In genomic region chr2:180919913-180920809, GRCm38 (mm10) we compare ENCODE assay signal across 8 mouse cellular contexts. TPM values are rescaled to one million over a fixed set of nuclear protein-coding genes. Genes with fewer than 3 reads are reported as not detected.
DNase-seq lines count a peak whose midpoint lies in the region; ATAC-seq lines count a peak whose summit lies in the region.

No protein-coding gene starts in this region.

- H3K4me2 ChIP-seq in heart, embryonic 12.5 days, result peak overlapping the region; percentile 85
- peak overlapping the region; percentile 78 for H3K4me2 ChIP-seq in limb, embryonic 13.5 days (replicated peaks)
- H3K4me2 ChIP-seq in midbrain, embryonic 12.5 days (replicated peaks), result peak overlapping the region; percentile 83

- under 1% methylated on average over 61 of the region's 61 CpGs for WGBS in heart, embryonic 12.5 days
- WGBS in limb, embryonic 13.5 days, result under 1% methylated on average over 61 of the region's 61 CpGs
- WGBS in midbrain, embryonic 12.5 days, result 1% methylated on average over 47 of the region's 61 CpGs

- peak; percentile 48 for ATAC-seq in heart, embryonic 12.5 days (ENCODE audit: insufficient number of reproducible peaks, low FRiP score)
- ATAC-seq in limb, embryonic 13.5 days (ENCODE audit: low FRiP score, low read depth), result peak; percentile 72
- peak; percentile 76 for ATAC-seq in midbrain, embryonic 12.5 days (ENCODE audit: low FRiP score, low read depth)

- H3K4me1 ChIP-seq in brown adipose tissue, adult 24 weeks (ENCODE audit: control insufficient read depth, insufficient read depth, insufficient read length, low read length), result peaks cover 2% of the 10 kb centered on the region; the same call in 1 of the 2 replicates
- peaks cover 21% of the 10 kb centered on the region for H3K4me1 ChIP-seq in heart, embryonic 12.5 days (replicated peaks)
- peaks cover 20% of the 10 kb centered on the region for H3K4me1 ChIP-seq in limb, embryonic 13.5 days
- peaks cover 18% of the 10 kb centered on the region for H3K4me1 ChIP-seq in midbrain, embryonic 12.5 days

- H3K36me3 ChIP-seq in heart, embryonic 12.5 days, result peaks cover 30% of the 10 kb centered on the region
- H3K36me3 ChIP-seq in limb, embryonic 13.5 days, result peaks cover 32% of the 10 kb centered on the region
- H3K36me3 ChIP-seq in midbrain, embryonic 12.5 days, result peaks cover 29% of the 10 kb centered on the region

- no peaks in the 10 kb centered on the region; the same call in 1 of the 2 replicates for H3K27me3 ChIP-seq in heart, embryonic 12.5 days (replicated peaks)
- no peaks in the 10 kb centered on the region for H3K27me3 ChIP-seq in limb, embryonic 13.5 days
- 0 out of 2 replicates have a peak, but pooled peaks cover 4% of the 10 kb centered on the region for H3K27me3 ChIP-seq in midbrain, embryonic 12.5 days

- peak; percentile 46 to 52 for DNase-seq in right cerebral cortex, postnatal 10 days (ENCODE audit: low spot score in 2 of 2)
- no peak for DNase-seq in right cerebral cortex, adult 2 months (ENCODE audit: low spot score in 2 of 2)
- peak; percentile 71 for DNase-seq in testis, postnatal 10 days (ENCODE audit: low spot score)
- no peak for DNase-seq in cerebellum, adult 11-12 months

- H3K9me3 ChIP-seq in heart, embryonic 12.5 days (replicated peaks), result no peaks in the 10 kb centered on the region
- no peaks in the 10 kb centered on the region for H3K9me3 ChIP-seq in limb, embryonic 13.5 days
- H3K9me3 ChIP-seq in midbrain, embryonic 12.5 days, result no peaks in the 10 kb centered on the region

- H3K4me3 ChIP-seq in brown adipose tissue, adult 24 weeks (ENCODE audit: insufficient read depth, low read depth, low read length), result peak overlapping the region; percentile 90
- H3K4me3 ChIP-seq in heart, embryonic 12.5 days, result peak overlapping the region; percentile 96
- peak overlapping the region; percentile 100 for H3K4me3 ChIP-seq in limb, embryonic 13.5 days
- peak overlapping the region; percentile 99 for H3K4me3 ChIP-seq in midbrain, embryonic 12.5 days

- H3K9ac ChIP-seq in heart, embryonic 12.5 days, result peak overlapping the region; percentile 98
- H3K9ac ChIP-seq in limb, embryonic 13.5 days, result peak overlapping the region; percentile 99
- H3K9ac ChIP-seq in midbrain, embryonic 12.5 days (replicated peaks), result peak overlapping the region; percentile 98

- H3K27ac ChIP-seq in brown adipose tissue, adult 24 weeks (replicated peaks; ENCODE audit: low read depth, low read length), result peak overlapping the region; percentile 43
- peak overlapping the region; percentile 82 for H3K27ac ChIP-seq in heart, embryonic 12.5 days (ENCODE audit: poor library complexity, severe bottlenecking)
- peak overlapping the region; percentile 39; the same call in 1 of the 2 replicates for H3K27ac ChIP-seq in limb, embryonic 13.5 days
- peak overlapping the region; percentile 52 for H3K27ac ChIP-seq in midbrain, embryonic 12.5 days (replicated peaks)

RNA-seq across cellular contexts. Expression of gene Ythdf1, which starts 0.6 kb away (rescaled TPM):
- polyA plus RNA-seq in brown adipose tissue, adult 24 weeks (2012; ENCODE audit: insufficient read depth, insufficient read length, missing spikeins), result 17.6 and 25.7 TPM in 2 replicates
- 44.9 and 47.0 TPM in 2 replicates for polyA plus RNA-seq in heart, embryonic 12.5 days (2016; fragmentation: Nextera tagmentation; extraction: Ambion mirVana)
- polyA plus RNA-seq in limb, embryonic 13.5 days (2015; fragmentation: Nextera tagmentation; extraction: Ambion mirVana), result 60.6 and 66.8 TPM in 2 replicates
- 65.2 and 67.2 TPM in 2 replicates for polyA plus RNA-seq in midbrain, embryonic 12.5 days (2016; fragmentation: Nextera tagmentation; extraction: Ambion mirVana)

RNA-seq across cellular contexts. Expression of gene Birc7, which starts 8.7 kb away (rescaled TPM):
- polyA plus RNA-seq in brown adipose tissue, adult 24 weeks (2012; ENCODE audit: insufficient read depth, insufficient read length, missing spikeins), result not detected in 2 replicates
- 0.32 and 0.46 TPM in 2 replicates for polyA plus RNA-seq in heart, embryonic 12.5 days (2016; fragmentation: Nextera tagmentation; extraction: Ambion mirVana)
- not detected in 2 replicates for polyA plus RNA-seq in limb, embryonic 13.5 days (2015; fragmentation: Nextera tagmentation; extraction: Ambion mirVana)
- 0.36 and 0.67 TPM in 2 replicates for polyA plus RNA-seq in midbrain, embryonic 12.5 days (2016; fragmentation: Nextera tagmentation; extraction: Ambion mirVana)

RNA-seq across cellular contexts. Expression of gene Nkain4, which starts 34.3 kb away (rescaled TPM):
- not detected in 2 replicates for polyA plus RNA-seq in brown adipose tissue, adult 24 weeks (2012; ENCODE audit: insufficient read depth, insufficient read length, missing spikeins)
- 36.1 and 37.1 TPM in 2 replicates for polyA plus RNA-seq in heart, embryonic 12.5 days (2016; fragmentation: Nextera tagmentation; extraction: Ambion mirVana)
- 7.7 and 10.6 TPM in 2 replicates for polyA plus RNA-seq in limb, embryonic 13.5 days (2015; fragmentation: Nextera tagmentation; extraction: Ambion mirVana)
- polyA plus RNA-seq in midbrain, embryonic 12.5 days (2016; fragmentation: Nextera tagmentation; extraction: Ambion mirVana), result 72.9 and 83.1 TPM in 2 replicates

RNA-seq across cellular contexts. Expression of gene Arfgap1, which starts 46.9 kb away (rescaled TPM):
- 8.2 and 12.5 TPM in 2 replicates for polyA plus RNA-seq in brown adipose tissue, adult 24 weeks (2012; ENCODE audit: insufficient read depth, insufficient read length, missing spikeins)
- 87.0 and 88.0 TPM in 2 replicates for polyA plus RNA-seq in heart, embryonic 12.5 days (2016; fragmentation: Nextera tagmentation; extraction: Ambion mirVana)
- 143 and 156 TPM in 2 replicates for polyA plus RNA-seq in limb, embryonic 13.5 days (2015; fragmentation: Nextera tagmentation; extraction: Ambion mirVana)
- polyA plus RNA-seq in midbrain, embryonic 12.5 days (2016; fragmentation: Nextera tagmentation; extraction: Ambion mirVana), result 86.3 and 97.4 TPM in 2 replicates

Comparison
In these comparisons a context has a peak if more than half of its experiments do, and no peak if none do; other contexts are left out.
1. DNase-seq: peak in right cerebral cortex, postnatal 10 days (2 of 2) and testis, postnatal 10 days (single experiment); none in right cerebral cortex, adult 2 months (0 of 2) and cerebellum, adult 11-12 months (single experiment).
2. Peak in every context shown above with its lines, with median percentiles within 50 percentile points of each other: H3K27ac ChIP-seq, H3K4me3 ChIP-seq, ATAC-seq, H3K4me2 ChIP-seq and H3K9ac ChIP-seq.